Mouse (Mus musculus) hematopoietic multipotent progenitor cell, adult 10-12 weeks (in vitro differentiated cells): Measurements from ENCODE around the gene Gm29666. TPM values are rescaled to one million over a fixed set of nuclear protein-coding genes. Genes with fewer than 3 reads are reported as not detected.

Experiments used
- polyA plus RNA-seq: library from polyadenylated mRNA; stranded (reverse); fragments of >175 nt; gene quantifications from 2 replicates; pipeline ENCODE4 v1.2.3, GENCODE M21; 2012; ENCODE audit warnings: low replicate concordance

The Gm29666 gene
- polyA plus RNA-seq = 0.05 and 0.06 TPM in 2 replicates

DNA sequence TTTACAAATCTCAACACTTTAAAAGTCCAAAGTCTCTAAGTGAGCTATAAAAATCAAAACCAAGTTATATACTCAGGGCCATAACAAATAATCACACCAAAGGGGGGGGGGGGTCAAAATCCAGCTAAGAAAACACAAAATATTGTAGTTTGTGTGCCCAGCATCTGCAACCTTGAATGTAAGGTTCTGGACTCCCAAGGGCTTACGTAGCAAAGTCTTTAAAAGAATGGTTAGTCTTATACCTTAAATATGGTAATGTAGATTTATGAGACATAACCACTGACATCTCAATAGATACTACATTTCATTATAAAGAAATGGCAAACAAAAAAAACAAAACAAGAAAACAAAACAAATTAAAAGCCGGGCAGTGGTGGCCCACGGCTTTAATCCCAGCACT is at the start of gene Gm29666:
TSS of gene Gm29666 (minus strand) at position 101 of the 400 bp plus-strand sequence.

GRCm38 (mm10) chr15:84922884-84923507 is 3.2 kb upstream of the Gm29666 start, which contains the start of gene Nup50:
Nup50 (plus strand) TSS chr15:84923411.

Other genes starting within 250 kb of the Gm29666 start
- 4.4 and 9.7 TPM in 2 replicates for gene Arhgap8, start 200.0 kb downstream of the Gm29666 start, polyA plus RNA-seq
- gene Phf21b, start 64.0 kb downstream of the Gm29666 start, polyA plus RNA-seq = 4.2 and 16.5 TPM in 2 replicates
- gene Nup50, start 3.4 kb upstream of the Gm29666 start, polyA plus RNA-seq = 5.7 and 11.5 TPM in 2 replicates
- 101 and 127 TPM in 2 replicates for gene 5031439G07Rik, start 68.5 kb upstream of the Gm29666 start, polyA plus RNA-seq
- gene Upk3a, start 97.1 kb upstream of the Gm29666 start, polyA plus RNA-seq = not detected in 2 replicates
- 3.1 and 6.2 TPM in 2 replicates for gene Fam118a, start 108.9 kb upstream of the Gm29666 start, polyA plus RNA-seq
- 0.19 TPM in 1 of 2 replicates, not detected in the other for gene Smc1b, start 211.9 kb upstream of the Gm29666 start, polyA plus RNA-seq
- not detected in 2 replicates for gene Ribc2, start 212.0 kb upstream of the Gm29666 start, polyA plus RNA-seq